Mouse (Mus musculus) T-cell, adult 66 days (primary cell): ENCODE results near the gene Gm4788. TPM values are rescaled to one million over a fixed set of nuclear protein-coding genes. Genes with fewer than 3 reads are reported as not detected.

Experiments used
- total RNA-seq, 2 experiments: library from RNA; stranded (reverse); gene quantifications; 3 replicates in 1 of 2; 4 replicates in 1 of 2; pipeline ENCODE4 v1.2.4; 2023

The Gm4788 gene
- not detected for total RNA-seq

DNA sequence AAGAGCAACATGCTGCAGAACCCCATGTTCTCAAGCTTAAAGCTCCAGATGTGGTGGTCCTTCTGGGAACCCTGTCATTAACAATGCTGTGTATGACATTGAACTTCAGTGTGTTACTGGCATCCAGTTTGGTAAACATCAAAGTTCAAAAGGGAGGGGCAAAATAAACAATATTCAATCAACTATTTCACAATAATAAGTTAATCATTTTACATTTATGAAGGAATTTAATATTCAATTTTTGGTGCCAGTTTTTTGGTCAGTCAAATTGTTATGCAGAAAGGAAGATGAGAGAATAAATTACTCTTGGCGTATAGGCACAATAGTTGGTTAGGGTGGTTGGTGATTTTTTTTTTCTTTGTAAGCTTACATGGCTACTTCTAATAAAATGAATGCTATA, at the start of gene Gm4788:
TSS of gene Gm4788 (minus strand) at position 101 of the 400 bp plus-strand sequence.

Other genes with a start within 250 kb of the Gm4788 start
- gene Cfhr1, start 221.0 kb downstream of the Gm4788 start, total RNA-seq, result not detected
- not detected for gene Cfhr2, start 77.5 kb upstream of the Gm4788 start, total RNA-seq